Mouse (Mus musculus) kidney, postnatal 25 days (tissue): ENCODE measurements around the gene Tagln2.

ENCODE experiments used
- DNase-seq, 2 experiments: peaks; one replicate each; pipeline ENCODE4 v3.0.0; 2021; ENCODE audit warnings: mixed read lengths in 2 of 2

Tagln2 gene

DNA sequence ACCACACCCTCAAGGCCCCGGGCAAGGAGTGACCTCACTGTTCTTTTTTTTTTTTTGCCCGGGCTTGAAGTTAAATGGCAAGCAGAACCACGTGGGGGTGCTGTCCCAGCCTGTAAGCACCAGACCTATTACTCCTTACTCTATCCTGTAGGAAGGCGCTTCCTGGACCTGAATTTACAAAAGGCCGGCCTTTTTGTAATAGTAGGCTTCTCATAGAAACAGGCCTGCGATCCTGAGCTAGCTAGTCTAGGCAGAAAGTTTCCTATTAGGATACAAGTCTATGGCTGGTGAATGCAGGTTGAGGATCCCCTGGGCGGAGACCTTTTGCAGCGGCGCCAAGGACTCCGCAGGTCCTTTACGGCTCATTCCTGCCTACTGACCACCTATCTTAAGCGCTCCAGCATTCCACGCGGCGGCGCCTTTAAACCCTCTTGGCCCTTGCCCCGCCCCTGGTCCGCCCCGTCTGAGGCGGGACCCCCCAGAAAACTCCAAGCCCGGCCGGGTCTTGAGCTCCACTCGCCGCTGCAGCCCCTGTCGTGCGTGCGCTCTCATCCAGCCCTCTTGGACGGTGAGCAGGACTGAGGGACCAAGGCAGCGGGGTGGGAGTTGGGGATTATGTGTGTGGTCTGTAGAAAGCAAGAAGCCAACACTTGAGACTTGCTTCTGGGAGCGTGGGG is at the start of gene Tagln2:
Tagln2 (plus strand) TSS at position 283 of the 677 bp plus-strand sequence.
- DNase-seq: peak; percentile 93 to 95

DNA sequence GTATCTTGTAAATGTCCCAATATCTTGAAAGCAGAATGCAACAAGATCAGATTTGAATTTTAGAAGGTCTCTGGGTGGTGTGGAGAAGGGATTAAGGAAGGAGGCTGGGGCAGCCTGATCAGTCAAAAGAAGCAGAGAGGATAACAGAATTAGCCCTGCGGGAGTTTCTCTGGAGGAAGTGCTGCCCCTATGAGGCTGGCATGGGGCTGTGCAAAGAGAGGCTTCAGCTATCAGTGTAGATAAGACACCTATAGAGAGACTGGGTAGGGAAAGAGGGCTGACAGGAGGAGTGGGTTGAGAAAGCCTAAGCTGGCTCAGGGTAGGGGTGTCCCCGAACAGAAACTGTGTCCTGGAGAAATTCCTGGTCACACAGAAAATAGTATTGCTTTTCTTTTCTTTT is 49.6 kb upstream of the Tagln2 start:
- no peak for DNase-seq

DNA sequence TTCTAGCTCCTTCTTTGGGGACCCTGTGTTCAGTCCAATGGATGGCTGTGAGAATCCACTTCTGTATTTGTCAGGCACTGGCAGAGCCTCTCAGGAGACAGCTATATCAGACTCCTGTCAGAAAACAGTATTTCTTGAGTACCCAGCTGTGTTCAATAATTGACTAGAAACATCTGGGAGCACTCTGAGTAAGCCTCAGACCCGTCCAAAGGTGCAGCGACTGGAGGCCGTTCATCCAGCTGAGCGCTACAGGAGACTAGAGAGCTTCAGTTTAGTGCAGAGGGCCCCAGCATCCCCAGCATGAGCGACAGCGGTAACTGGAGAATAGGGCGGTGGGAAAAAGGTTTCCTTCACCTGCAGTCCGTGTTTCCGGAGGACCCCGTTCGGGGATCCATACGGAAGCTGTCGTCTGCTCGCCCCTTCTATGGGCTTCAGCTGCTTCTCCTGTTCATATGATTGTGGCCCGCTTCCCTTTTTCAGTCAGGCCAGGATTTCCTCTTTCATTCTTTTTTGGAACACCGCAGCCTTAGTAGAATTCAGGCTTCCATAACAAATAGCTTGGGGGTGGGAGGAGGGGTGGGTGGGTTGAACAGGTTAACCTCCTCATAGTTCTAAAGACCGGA is 48.9 kb upstream of the Tagln2 start:
- DNase-seq: no peak

DNA sequence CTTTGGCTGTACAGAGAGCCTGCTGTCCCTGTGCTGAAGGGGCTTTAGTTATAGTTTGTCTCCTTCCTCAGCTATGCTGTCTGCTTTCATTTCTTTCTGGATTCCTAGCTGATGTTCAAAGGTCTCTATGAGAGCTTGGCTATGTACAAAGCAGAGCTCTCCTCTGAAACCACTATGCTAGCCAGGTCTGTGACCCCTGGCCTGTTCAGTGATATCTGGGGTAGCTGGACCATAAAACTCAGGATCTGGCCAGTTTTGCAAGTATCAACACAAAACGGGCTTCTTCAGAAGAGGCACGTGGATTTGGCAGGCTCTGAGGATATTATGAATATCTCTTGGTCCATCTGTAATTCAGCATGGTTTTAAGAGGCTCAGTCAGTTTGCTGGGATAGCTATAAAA is 46.9 kb upstream of the Tagln2 start:
- peak; percentile 35 to 49 for DNase-seq

DNA sequence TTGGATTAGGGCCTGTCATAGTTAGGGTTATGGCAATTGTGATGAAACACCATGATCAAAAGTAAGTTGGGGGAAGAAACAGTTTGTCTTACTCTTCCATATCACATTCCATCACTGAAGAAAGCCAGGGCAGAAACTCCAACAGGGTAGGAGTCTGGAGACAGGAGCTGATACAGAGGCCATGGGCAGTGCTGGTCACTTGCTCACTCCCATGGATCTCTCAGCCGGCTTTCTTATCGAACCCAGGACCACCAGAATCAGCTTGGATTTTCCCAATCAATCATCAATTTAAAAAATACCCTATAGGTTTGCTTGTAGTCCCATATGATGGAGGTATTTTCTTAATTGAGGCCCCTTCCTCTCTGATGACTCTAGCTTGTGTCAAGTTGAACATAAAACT is 46.0 kb upstream of the Tagln2 start:
- no peak for DNase-seq

DNA sequence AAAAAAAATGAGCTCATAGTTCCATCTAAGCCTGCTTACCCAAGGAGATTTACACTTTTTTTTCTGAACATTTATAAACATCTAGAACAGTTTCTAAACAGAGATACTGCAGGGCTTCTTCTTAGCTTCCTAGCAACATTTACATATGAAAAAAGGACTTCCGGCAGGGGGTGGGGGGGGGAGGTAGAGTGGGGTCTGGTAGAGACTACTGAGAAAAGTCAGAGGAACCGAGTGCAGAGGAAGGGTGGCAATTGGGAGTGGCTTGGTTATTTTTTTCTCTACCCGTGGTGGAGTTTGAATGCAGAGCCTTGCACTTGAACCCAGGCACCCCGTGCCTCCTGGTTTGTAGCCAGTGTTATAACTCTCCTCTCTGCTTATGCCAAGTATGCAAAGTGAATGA is 44.4 kb upstream of the Tagln2 start:
- DNase-seq: no peak

DNA sequence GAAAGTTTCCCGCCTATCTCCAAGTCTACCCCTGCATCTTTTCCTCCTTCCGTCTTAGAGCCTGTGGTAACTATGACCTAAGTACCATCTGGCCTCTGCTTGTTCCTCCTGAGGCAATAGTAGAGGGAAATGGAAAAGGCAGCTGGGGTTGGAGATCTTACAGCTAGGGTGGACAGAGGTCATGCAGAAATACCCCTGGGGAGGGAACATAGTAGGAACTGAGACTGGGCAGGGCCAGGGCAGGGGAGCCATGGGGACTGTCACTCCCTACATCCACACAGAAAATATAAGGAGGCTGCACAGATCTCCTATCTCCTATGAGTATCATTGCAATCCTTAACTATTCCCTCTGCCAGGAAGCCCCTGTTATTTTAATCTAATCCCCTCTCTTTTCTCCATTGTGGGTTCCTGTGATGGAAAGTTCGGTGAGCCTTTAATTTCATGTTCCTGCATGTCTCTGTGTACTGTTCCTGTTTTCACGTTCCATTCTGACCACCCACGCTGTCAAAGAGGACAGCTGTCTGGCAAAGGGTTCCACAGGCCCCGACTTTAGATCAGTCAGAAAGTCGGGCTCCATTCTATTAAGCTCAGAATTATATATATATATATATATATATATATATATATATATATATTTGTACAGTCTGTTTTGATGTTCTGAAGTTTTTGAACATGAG is 43.7 kb upstream of the Tagln2 start:
- DNase-seq: no peak

DNA sequence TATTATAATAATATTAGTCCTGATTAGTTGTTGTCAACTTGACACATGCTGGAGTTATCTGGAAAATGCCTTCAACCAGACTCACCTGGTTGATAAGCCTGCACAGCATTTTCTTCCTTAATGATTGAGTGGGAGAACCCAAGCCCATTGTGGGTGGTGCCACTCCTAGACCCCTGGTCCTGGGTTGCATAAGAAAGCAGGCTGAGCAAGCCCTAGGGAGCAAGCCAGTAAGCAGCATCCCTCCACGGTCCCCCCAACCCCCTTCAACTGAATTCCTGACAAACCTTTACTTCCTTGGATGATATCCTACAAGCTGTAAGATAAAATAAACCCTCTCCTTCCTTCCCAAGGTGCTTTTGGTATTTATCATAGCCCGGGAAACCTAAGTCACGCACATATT is 42.7 kb upstream of the Tagln2 start:
- no peak for DNase-seq

DNA sequence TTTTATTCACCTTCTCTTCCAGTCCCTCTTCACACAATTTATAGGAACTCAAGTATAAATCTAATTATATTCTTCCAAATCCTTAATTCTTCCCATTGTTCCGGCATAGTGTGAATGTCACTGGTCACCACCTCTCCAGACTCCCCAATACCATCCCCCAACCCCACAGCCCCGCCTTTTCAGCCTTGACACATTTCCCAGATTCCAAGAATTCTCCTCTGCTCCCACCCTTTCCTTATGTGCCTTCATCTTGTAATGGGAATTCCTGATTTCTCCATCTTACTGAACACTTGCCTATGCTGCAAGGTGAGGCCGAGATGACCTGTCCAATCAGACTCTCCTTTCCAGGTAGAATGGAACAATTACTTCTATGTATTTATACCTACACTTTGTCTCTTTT is 41.8 kb upstream of the Tagln2 start:
- no peak for DNase-seq

DNA sequence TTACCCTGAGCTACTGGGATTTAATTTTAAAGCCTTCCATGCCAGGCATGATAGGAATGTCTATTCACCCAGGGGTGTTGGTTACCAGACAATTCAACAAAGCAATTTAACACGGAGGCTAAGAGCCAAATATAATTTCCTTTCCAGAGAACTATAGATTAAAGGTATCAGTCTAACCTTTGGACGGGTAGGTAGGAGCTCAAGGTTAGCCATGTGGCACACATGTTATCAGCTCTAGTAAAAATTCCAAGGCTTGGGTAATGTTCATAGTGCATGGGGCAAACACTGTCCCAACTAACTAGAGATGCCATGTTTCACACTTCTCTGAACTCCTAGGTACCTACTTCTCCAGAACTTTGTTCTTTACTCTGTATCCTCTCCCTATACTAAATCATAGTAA is 38.2 kb upstream of the Tagln2 start:
- no peak for DNase-seq

DNA sequence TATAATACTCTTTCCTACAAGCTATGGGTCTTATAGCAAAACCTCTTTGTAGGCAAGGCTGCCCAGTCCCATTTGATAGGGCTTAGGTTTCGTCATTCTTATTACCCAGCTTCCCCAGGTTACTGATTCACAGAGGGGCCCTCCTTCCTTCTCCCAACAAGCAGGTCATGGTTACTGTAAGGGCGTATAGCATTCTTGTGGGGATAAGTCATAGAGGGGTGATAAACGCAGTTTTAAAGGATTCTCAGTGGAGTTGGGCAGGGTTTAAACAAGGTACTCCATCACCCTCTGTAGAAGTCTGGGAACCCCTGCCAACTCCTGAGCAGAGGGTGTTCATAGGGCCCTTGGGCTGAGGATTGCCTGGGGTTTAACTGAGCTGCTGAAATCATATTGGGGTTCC is 37.3 kb upstream of the Tagln2 start:
- peak in 1 of 2 experiments; percentile 9 for DNase-seq

DNA sequence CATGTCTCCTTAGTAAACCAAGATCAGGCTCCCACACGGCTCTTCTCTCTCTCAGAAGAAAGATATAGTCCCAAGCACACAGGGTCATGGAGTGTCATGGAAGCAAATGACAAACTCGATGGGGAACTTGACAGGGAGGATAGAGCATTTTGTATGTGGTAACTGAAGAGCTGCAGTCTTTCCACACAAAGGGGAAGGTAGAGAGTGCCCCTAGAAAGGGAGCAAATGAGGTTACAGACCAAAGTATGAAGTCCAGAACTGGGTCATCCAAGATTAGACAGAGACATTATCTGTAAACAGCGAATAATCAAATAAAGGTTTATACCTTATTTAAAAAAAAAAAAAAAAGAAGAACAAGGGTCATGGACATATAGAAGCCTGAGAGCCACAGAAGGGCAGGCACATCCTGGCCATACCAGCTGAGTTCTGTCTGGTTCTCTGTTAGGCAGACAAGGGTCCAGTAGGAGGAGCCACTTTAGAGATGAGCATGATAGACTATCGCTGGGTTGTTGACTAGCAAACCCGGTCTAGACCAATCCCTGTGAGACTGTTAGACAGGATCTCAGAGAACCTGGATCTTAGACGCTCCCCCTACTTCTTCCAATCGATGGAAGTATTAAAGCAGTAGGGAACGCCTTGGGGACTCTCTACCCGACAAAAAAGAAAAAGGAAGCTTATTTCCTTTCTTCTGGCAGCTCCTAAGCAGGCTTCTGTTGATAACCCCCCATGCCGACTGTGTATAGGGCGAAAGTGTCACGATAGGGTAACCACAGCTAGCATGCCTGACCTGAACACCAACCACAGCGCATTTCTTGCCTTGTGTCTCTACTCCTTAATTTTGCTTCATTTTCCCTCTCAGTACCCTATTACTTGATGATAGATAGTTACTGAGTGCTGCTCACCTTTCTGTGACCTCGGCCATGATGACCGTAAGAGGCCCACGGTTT is 36.2 kb upstream of the Tagln2 start:
- DNase-seq: no peak

DNA sequence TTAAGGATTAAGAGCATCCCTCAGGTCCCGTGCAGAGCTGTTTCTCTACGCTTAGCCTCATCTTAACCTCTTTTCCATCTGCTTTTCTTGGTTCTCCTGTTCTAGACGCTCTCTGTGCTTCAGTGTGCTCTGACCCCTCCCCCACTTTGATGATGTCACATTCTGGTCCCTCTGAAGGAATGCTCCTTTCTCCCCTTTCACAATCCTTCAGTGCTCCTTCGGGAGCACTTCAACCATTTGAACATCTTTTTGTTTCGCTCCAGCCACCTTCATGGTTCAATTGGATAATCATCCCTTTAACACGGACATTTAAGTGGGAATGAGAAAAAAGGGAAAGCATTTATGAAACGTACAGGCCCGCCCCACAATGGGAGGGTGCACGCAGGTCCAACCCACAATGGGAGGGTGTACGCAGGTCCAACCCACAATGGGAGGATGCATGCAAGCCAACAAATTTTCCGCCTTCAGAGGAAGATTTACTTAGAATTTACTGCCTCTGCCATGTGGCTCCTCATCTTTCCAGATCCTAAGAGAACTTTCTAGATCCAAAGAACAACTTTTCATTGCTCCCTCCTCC is 31.5 kb upstream of the Tagln2 start:
- DNase-seq: no peak

DNA sequence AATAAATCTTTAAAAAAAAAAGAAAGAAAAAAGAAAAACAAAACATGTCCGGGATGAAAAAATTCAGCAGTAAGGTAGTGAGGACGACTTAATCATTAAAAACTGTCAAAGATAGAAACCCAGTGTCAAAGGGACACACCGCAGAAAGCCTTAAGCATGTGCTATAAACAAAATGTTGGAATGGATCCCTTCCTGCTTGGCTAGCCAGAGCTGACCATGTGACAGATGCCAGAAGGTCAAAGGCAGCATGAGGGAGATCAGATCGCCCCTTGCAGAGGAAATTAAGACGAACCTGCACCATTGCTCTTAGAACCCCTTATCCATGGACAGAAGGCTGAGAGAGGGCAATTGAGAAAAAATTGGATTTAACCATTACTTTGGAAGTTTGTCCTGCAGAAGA is 30.5 kb upstream of the Tagln2 start:
- peak; percentile 42 to 52 for DNase-seq

DNA sequence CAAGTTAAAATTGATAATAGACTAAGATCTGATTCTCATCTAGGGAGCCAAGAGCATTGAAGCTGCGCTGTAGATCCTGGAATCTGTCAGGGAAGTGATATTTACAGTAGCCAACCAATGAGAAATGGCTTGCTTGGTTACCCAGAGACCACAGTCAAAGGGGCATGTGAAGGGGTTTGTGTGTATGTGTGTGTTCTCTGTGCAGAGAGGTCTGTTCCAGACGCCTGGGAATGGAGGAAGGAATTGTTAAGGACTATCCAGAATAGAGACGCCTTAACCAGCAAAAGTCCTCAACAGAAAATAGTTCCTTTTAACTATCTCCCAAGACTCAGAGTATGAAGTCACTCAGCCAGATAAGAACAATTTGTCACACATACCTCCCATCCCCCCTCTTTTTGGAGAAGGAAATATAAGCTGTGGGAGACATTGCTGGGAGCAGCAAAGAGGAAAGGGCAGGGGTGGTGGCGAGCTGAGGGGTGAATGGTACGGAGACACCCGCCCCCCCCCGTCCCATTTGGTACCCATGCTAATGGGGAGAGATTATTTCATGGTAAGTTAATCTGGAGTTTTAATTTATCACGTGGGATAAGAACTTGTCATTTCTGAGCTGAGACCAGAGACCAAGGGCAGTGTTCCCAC is 29.9 kb upstream of the Tagln2 start:
- no peak for DNase-seq

DNA sequence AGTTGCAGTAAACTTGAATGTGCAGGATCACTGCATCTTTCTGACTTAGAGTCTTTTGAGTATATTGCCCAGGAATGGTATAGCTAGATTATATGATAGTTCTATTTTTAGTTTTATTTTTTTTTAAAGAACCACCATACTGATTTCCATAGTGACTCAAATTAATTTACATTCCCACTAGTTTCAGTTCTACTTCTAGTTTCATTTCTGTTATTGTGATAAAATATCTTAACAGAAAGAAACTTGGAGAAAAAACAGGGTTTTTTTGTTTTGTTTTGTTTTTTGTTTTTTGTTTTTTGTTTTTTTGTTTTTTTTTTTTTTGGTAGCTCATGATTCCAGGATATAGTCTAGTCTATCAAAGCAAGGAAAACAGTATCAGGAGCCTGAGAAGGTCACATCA is 26.9 kb upstream of the Tagln2 start:
- no peak for DNase-seq

DNA sequence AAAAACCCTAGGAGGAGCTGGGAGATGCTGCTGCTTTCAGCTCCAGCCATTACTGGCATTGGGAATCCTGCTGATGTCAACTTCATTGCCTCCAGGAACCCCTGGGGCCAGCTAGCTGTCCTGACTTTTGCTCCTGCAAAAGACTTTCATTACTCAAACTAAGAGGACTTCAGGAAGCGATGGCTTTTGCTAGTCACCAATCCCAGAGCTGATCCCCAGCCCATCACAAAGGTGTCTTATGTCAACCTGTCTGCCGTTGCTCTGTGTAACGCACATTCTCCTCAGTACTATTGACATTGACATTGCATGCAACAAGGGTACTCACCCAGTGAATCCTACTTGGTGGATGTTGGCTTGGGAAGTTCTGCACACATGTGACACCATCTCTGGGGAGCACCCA is 25.7 kb upstream of the Tagln2 start:
- DNase-seq: no peak

DNA sequence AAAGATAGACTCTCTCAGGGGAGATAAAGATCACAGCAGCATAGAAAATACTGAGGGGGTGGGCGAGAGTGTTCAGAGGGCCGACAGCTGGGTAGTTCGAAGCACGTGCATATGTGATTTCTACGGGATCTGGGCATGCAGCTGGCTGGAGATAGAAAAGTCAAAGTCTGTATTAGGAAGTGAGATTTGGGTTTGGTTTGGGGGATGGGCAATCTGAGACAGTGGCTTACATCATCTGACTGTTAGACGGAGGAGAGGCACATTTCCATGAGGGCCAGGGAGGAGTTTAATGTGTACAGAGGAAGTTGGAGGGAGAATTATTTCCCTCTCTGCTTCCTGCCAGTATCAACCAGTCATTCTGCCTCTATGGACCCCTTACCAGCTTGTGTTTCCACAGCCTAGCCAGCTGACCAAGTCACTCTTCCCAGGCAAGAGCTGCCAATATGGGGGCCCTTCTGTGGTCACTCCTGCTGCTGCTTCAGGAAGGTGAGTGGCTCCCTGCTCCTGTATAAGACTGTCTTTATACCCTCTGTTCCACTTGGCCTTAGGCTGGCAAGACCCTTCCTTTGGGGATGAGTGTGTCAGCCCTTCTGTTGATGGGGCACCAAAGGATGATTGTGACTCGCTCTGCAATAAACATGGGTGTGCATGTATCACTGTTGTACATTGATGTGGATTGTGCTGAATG is 24.6 kb upstream of the Tagln2 start, which contains the start of gene Slamf9:
Slamf9 (plus strand) TSS at position 305 of the 688 bp plus-strand sequence.
- DNase-seq: no peak

DNA sequence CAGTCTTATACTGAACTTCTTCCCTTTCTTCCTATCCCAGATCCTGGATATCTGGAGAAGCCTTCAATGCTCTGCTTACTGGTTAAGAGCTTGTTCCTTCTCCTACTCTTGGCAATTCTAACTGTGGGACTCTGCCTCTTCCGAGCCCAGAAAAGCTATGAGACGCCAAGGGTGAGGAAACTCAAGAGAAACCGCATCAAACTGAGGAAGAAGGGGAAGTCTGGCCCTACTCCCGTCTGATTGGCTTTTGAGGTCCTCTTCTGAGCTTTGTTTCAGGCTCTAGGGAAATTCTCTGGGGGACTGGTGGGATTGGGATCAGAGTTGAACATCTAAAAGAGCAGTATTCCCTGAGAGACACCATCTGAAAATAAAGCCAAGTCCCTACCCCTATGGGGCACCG is 21.8 kb upstream of the Tagln2 start:
- no peak for DNase-seq

DNA sequence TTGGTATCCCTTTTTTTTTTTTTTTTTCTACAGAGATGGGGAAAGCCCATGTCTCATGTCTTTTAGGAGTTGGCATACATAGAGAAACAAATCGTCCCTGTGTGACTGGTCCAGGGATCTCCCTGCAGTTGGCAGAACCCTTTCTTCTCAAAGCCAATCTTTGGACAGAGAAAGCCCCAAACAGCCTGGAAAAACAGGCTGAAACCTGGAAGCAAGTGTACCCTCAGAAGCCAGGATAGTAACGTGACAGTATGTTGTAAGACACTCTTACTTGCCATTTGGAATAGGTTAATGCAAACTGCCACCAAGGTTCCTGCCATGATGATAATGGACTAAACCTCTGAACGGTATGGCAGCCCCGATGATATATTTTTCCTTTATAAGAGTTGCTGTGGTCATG is 19.5 kb upstream of the Tagln2 start:
- DNase-seq: no peak

DNA sequence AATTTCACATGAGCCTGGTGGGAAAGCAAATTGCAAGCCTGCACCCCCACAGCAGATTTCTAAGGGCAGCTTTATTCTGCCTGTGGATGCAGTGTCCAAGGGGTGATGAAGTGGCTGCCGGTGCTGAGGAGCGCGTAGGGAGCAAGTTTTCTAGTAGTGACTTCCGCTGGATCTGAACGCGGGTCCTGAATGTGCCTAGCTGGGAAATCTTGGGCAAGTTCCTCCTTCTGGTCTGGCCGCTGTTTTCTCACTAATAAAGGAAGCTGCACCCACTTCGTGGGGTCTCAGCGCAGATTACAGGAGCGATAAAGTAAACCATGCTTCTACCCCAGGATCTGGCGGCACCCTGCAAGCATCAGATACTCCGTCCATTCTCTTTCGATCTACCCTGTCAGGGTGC is 18.7 kb upstream of the Tagln2 start:
- DNase-seq: no peak
